Mouse (Mus musculus) embryonic facial prominence, embryonic 10.5 days (tissue): ENCODE measurements at regions not wholly inside any gene's neighbourhood (a gene's known extent, or its start where the extent isn't known, plus 50 kb on each side); places are given as distances from the start of the nearest gene placed in this dataset.

Experiments used
- DNase-seq: peaks from one replicate; pipeline ENCODE4 v3.0.0-alpha.2; 2017; ENCODE audit warnings: low spot score
- H3K27ac ChIP-seq: fragments of 300-500 bp; sonication (generic); replicated peaks from 2 replicates; pipeline ENCODE4 v1.5.1; 2016; ENCODE audit warnings: mild to moderate bottlenecking
- H3K27me3 ChIP-seq: fragments of 300-500 bp; sonication (generic); replicated peaks from 2 replicates; pipeline ENCODE4 v1.6.1; 2016; ENCODE audit warnings: low read depth, mild to moderate bottlenecking; ENCODE audit not compliant: poor library complexity, severe bottlenecking
- H3K36me3 ChIP-seq: fragments of 300-500 bp; sonication (generic); replicated peaks from 2 replicates; pipeline ENCODE4 v1.6.1; 2016; ENCODE audit warnings: mild to moderate bottlenecking, moderate library complexity
- H3K4me1 ChIP-seq: fragments of 300-500 bp; sonication (generic); 2 replicates; pipeline ENCODE4 v1.6.1; 2016
- H3K4me3 ChIP-seq: fragments of 300-500 bp; sonication (generic); 2 replicates; pipeline ENCODE4 v1.5.1; 2016; ENCODE audit warnings: mild to moderate bottlenecking, moderate library complexity
- H3K9me3 ChIP-seq: fragments of 300-500 bp; sonication (generic); 2 replicates; pipeline ENCODE4 v1.6.1; 2016; ENCODE audit warnings: mild to moderate bottlenecking
- WGBS: fragments of 180-500 bp; shearing (Covaris S2); methylation state at CpG from one replicate; pipeline ENCODE4 v1.1.7; 2016; 5-methylcytosine and 5-hydroxymethylcytosine counted together

DNA sequence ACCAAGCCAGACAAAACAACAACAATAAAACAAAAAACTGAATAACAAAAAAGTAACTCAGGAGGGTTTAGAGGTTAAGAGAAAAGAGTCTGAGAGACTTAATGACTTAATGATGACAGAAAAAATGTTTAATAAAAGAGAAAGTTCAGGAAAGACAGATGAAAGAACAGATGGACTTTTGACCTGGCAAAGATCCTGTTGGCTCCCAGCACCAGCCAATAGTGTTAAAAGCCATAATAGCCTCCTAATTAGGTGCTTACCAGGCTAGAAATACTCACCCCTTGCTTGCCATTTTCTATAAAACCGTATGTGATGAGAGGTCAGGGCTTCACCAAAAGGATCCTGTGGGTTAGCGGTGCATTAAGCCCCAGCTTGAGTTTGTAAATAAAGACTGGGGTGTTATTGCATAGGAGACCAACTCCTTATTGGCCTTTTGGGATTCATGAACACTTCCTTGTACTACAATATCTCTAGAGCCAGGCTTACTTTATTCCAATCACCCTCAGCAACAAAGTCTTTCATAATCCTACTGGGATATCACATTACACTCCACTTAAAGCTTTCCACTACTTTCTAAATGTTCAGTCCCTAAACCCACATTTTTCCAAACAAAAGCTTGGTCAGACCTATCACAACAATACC lies 282.1 kb upstream of the Rasa1 start:
- Histone ChIP-seq H3K27ac (no peak overlapping the region), H3K4me3 (no peak overlapping the region), H3K4me1 (no peaks in the 10 kb centered on the region), H3K27me3 (no peaks in the 10 kb centered on the region), H3K9me3 (no peaks in the 10 kb centered on the region), H3K36me3 (no peaks in the 10 kb centered on the region)
- 63% methylated on average over 2 of the region's 2 CpGs for WGBS
- DNase-seq, result no peak

DNA sequence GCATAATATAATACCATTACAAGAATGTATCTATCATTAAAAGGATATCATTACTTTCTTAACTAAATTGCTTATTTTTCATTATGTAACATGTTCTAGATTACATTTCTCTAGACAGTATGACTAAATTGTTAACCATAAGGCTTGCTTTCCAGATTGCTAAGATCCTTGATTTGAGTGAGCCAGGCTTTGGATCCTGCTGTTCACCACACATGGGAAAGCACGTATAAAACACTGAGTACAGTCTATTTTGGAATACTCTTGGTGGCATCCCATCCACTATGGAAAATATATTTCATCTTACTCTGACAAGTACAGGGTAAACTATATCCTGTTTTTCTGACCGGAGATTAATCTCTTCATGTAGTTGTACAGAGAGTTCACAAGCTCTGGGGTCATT lies 268.9 kb upstream of the Rasa1 start:
- no peaks in the 10 kb centered on the region for H3K9me3 ChIP-seq
- no peak for DNase-seq
- no peaks in the 10 kb centered on the region for H3K36me3 ChIP-seq
- no peaks in the 10 kb centered on the region for H3K4me1 ChIP-seq
- H3K27ac ChIP-seq, result no peak overlapping the region
- 85% methylated on average over 2 of the region's 2 CpGs for WGBS
- H3K4me3 ChIP-seq, result no peak overlapping the region
- H3K27me3 ChIP-seq, result no peaks in the 10 kb centered on the region

DNA sequence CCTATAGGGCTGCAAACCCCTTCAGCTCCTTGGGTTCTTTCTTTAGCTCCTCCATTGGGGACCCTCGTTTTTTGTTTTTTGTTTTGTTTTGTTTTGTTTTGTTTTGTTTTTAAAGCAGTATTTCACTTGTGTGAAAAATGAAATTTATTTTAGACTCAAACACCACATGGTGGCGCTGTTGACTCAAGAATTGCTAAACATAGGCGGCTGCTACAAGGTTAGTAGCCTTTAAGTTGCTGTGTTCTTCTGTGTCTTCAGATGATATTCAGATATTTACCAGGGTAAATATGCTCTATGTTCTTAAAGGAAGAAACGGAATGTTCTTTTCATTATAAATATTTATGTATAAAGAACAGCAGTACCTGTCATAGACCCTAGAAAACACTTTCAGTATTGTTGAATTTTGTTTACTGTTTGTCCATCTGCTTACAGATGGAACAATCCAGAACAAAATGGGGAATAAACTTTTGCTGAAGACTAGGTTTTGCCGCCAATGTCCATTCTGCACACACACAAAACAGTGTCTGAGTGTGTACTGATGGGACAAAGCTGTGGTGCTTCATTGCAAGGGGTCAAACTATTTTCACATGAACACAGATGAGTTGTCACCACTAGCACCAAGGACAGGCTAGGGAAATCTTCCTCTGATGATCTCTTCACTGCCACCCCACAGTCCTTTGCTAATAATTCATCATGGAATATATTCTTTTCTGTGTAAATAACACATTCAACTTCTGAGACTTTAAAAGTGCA lies 267.3 kb upstream of the Rasa1 start:
- peak; percentile 42 for DNase-seq
- H3K4me3 ChIP-seq, result no peak overlapping the region
- H3K9me3 ChIP-seq, result no peaks in the 10 kb centered on the region
- H3K4me1 ChIP-seq, result no peaks in the 10 kb centered on the region
- no peak overlapping the region for H3K27ac ChIP-seq
- H3K27me3 ChIP-seq, result no peaks in the 10 kb centered on the region
- WGBS, result 12% methylated on average over 5 of the region's 5 CpGs
- no peaks in the 10 kb centered on the region for H3K36me3 ChIP-seq

- 82% methylated on average over 3 of the region's 3 CpGs for WGBS
- no peak for DNase-seq
- H3K36me3 ChIP-seq, result no peaks in the 10 kb centered on the region
These were observed 264.1 kb upstream of the Rasa1 start for GRCm38 (mm10) chr13:85553072-85553471.

DNA sequence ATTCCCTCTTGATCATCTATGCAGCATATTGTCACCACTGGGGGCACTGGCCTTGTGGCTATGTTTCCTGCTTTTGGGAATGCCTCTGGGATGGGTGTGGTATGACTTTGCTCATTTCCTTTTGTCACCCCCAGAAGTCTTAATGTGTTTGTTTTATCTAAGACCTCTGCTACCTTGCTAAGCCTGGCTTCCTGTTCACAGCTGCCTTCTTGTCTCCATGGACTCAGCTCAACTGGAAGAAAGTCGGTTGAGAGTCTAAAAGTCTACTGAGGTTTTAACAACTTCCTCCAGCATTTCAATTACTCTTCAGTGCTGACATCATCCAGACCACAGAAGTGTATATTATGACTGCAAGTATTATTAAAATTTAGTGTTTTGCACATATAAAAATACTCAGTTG lies 220.7 kb upstream of the Rasa1 start:
- H3K27me3 ChIP-seq, result no peaks in the 10 kb centered on the region
- H3K36me3 ChIP-seq, result no peaks in the 10 kb centered on the region
- 72% methylated on average over 1 of the region's 1 CpGs for WGBS
- DNase-seq, result no peak
- no peaks in the 10 kb centered on the region for H3K9me3 ChIP-seq
- H3K4me3 ChIP-seq, result no peak overlapping the region
- H3K4me1 ChIP-seq, result peaks cover 12% of the 10 kb centered on the region
- no peak overlapping the region for H3K27ac ChIP-seq

More at GRCm38 (mm10) chr13:85553072-85553471, 264.1 kb upstream of the Rasa1 start:
- Histone ChIP-seq H3K9me3 (no peaks in the 10 kb centered on the region), H3K27ac (no peak overlapping the region), H3K27me3 (no peaks in the 10 kb centered on the region), H3K4me1 (no peaks in the 10 kb centered on the region), H3K4me3 (no peak overlapping the region)

GRCm38 (mm10) chr13:85508552-85508951 lies 219.6 kb upstream of the Rasa1 start:
- no peak for DNase-seq
- Histone ChIP-seq H3K4me3 (no peak overlapping the region), H3K27me3 (no peaks in the 10 kb centered on the region), H3K9me3 (no peaks in the 10 kb centered on the region), H3K4me1 (peaks cover 16% of the 10 kb centered on the region), H3K27ac (no peak overlapping the region), H3K36me3 (no peaks in the 10 kb centered on the region)
- 91% methylated on average over 1 of the region's 1 CpGs for WGBS

DNA sequence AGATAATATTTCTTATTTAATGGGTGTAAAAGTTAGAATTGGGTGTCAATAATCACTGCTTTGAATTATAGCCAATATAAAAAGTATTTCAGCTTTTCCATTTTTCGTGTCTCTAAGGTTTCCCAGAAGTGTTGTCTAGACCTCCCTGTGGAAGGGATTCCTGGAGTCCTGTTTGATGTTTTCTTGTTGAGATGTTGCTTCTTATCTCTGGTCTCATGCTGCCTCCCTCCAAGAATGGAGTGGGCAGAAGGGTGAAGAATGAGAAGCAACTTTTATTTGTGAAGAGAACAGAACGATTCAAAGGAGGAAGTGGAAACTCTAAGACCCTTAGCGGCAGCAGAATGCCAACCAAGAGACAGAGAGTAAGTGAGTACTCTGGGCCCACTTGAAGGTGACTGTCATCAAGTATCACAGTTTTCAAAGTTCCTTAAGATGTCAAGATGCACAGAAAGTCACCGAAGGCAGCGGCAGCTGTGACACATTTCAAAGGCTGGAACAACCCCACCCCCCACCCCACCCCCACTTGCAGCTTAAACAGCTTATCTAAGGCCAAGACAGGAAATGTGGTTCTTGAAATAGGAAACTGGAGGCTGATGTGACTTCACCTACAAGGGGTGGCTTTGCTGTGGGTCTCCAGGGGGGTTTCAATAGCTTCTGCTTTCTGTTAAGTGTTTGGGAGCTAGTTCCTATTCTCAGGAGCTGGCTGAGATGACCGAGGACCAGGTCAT lies 218.6 kb upstream of the Rasa1 start:
- no peaks in the 10 kb centered on the region for H3K36me3 ChIP-seq
- no peak overlapping the region for H3K4me3 ChIP-seq
- peaks cover 16% of the 10 kb centered on the region for H3K4me1 ChIP-seq
- H3K9me3 ChIP-seq, result no peaks in the 10 kb centered on the region
- 56% methylated on average over 6 of the region's 6 CpGs for WGBS
- H3K27ac ChIP-seq, result no peak overlapping the region
- DNase-seq, result peak; percentile 21
- no peaks in the 10 kb centered on the region for H3K27me3 ChIP-seq

DNA sequence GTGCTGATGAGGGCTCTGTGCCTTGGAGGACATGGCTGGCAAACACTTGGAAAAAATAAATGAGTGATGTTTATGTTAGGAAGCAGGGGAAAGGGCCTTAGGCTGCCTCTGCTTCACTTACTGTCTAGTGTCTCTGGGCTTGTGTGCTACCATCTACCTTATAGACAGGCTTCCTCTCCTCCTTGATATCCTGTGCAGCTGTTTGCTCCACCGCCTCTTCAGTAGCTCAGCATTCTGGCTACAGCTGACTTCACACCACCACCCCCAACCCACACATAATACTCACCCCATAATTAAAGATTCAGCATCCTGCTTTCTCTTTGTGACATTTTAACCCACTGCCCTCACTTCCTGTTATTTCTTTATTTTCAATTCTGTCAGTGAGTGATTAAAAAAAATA lies 217.9 kb upstream of the Rasa1 start:
- WGBS, result 62% methylated on average over 1 of the region's 1 CpGs
- peaks cover 16% of the 10 kb centered on the region for H3K4me1 ChIP-seq

GRCm38 (mm10) chr13:85506030-85506429 lies 217.1 kb upstream of the Rasa1 start:
- no peaks in the 10 kb centered on the region for H3K9me3 ChIP-seq
- WGBS, result 73% methylated on average over 1 of the region's 1 CpGs
- H3K27ac ChIP-seq, result no peak overlapping the region
- H3K4me3 ChIP-seq, result no peak overlapping the region
- H3K36me3 ChIP-seq, result no peaks in the 10 kb centered on the region
- no peak for DNase-seq
- H3K27me3 ChIP-seq, result no peaks in the 10 kb centered on the region
- peaks cover 16% of the 10 kb centered on the region for H3K4me1 ChIP-seq

More for the DNA sequence above, 217.9 kb upstream of the Rasa1 start:
- no peak overlapping the region for H3K4me3 ChIP-seq
- H3K27me3 ChIP-seq, result no peaks in the 10 kb centered on the region
- H3K36me3 ChIP-seq, result no peaks in the 10 kb centered on the region
- H3K27ac ChIP-seq, result no peak overlapping the region
- H3K9me3 ChIP-seq, result no peaks in the 10 kb centered on the region
- no peak for DNase-seq

DNA sequence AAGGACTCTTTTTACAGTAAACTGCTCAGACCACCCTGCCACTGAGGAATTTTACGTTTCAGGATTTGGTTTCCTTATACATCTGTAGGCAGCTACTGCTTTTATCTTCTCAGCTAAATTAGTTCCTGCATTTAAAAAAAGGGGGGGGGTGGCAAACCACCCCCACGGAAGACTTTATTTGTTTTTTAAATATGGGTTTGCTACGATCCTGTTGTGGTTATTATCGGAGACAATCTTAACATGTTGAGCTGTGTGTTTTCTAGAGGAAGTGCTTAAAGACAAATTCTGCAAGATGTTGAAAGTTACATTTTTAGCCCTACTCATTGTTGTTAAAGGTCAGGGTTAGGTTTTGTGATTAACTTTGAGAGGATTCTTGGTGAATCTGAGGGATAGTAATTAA lies 216.1 kb upstream of the Rasa1 start:
- Histone ChIP-seq H3K4me1 (peaks cover 16% of the 10 kb centered on the region), H3K4me3 (no peak overlapping the region), H3K27me3 (no peaks in the 10 kb centered on the region), H3K9me3 (no peaks in the 10 kb centered on the region), H3K27ac (no peak overlapping the region), H3K36me3 (no peaks in the 10 kb centered on the region)
- WGBS, result 73% methylated on average over 4 of the region's 4 CpGs
- DNase-seq, result no peak

- H3K27ac ChIP-seq, result no peak overlapping the region
- H3K36me3 ChIP-seq, result no peaks in the 10 kb centered on the region
- peak; percentile 10 for DNase-seq
- WGBS, result 39% methylated on average over 4 of the region's 4 CpGs
- no peaks in the 10 kb centered on the region for H3K27me3 ChIP-seq
- H3K9me3 ChIP-seq, result no peaks in the 10 kb centered on the region
- H3K4me3 ChIP-seq, result no peak overlapping the region
- H3K4me1 ChIP-seq, result peaks cover 16% of the 10 kb centered on the region
These were observed 215.1 kb upstream of the Rasa1 start for GRCm38 (mm10) chr13:85504001-85504400.

DNA sequence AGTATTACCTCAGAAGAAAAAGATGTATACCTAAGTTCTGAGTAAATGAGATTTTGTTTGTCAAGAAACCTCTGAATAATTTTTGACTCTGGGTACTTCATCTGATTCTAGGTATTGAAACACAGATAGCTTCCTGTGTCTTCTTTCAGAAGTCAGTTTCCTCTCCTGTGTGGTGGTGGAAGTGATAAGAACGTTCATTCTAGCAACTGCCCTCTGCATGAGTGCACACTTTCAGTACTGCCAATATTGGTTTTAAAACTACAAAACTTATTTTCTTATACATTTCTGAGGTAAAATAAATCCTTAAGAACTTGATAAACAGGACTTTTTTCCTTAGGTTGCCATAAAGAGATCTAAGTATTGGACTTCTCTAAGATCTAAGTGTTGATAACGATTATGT lies 209.8 kb upstream of the Rasa1 start:
- no peak for DNase-seq
- H3K4me1 ChIP-seq, result peaks cover under 1% of the 10 kb centered on the region
- H3K36me3 ChIP-seq, result no peaks in the 10 kb centered on the region
- no peaks in the 10 kb centered on the region for H3K27me3 ChIP-seq
- no peak overlapping the region for H3K4me3 ChIP-seq
- H3K9me3 ChIP-seq, result no peaks in the 10 kb centered on the region
- 84% methylated on average over 2 of the region's 2 CpGs for WGBS
- no peak overlapping the region for H3K27ac ChIP-seq

GRCm38 (mm10) chr13:85484790-85485189 lies 195.9 kb upstream of the Rasa1 start:
- DNase-seq, result no peak
- Histone ChIP-seq H3K36me3 (no peaks in the 10 kb centered on the region), H3K4me3 (no peak overlapping the region), H3K27me3 (no peaks in the 10 kb centered on the region), H3K4me1 (no peaks in the 10 kb centered on the region), H3K27ac (no peak overlapping the region), H3K9me3 (no peaks in the 10 kb centered on the region)
- WGBS, result 78% methylated on average over 3 of the region's 3 CpGs
